Mouse (Mus musculus): ENCODE results near the gene Setmar. TPM values are rescaled to one million over a fixed set of nuclear protein-coding genes. Genes with fewer than 3 reads are reported as not detected.
A peak's percentile ranks its signal among the peaks of the same experiment; 100 is the strongest.
"Not testable (repeated sequence)": the region's sequence is repeated elsewhere in the genome, so short reads cannot be mapped to it uniquely, and the experiment has no call there.

Setmar gene
- 8.1 TPM in 2 replicates for polyA plus RNA-seq (2015; fragmentation: Nextera tagmentation; extraction: Ambion mirVana)

DNA sequence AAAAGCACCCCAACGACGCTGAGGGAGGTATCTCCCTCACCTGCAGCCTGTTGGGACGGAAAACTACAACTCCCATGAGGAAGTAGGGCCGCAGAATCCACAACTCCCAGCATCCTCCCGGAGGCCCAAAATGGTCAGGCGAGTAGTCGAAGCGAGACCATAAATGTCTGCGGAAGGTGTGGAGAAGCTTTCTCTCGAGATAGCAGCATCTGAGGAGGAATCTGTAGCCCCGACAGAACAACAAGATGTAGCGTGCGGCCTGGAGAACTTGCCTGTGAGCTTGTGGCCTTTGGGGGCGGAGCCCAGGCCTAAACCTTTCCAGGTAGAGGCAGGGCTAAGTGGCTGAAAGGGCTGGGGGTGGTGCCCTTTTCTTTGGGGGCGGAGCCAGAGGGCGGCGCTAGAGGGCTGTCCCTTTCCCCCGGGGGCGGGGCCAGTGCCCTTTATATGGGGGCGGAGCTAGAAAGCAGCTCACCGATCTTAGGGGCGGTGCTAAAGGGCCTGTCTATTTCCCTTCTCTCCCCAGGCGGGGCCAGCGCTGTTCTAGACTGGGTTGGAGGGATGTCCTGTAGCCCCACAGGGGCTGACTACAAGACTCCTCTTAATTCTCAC lies at the start of gene Setmar:
Setmar (plus strand) TSS at position 128 of the 609 bp plus-strand sequence.
- peak within 1 kb of the TSS; percentile 85 for H3K4me2 ChIP-seq (ENCODE audit: low read depth, low read length)
- H3K9ac ChIP-seq (ENCODE audit: low read length), result peak within 1 kb of the TSS; percentile 82
- H3K27ac ChIP-seq (ENCODE audit: low read length), result peak within 1 kb of the TSS; percentile 94
- H3K4me1 ChIP-seq (replicated peaks; ENCODE audit: control insufficient read depth, insufficient read depth, low read length), result no peaks in the 10 kb centered on the region
- ATAC-seq (ENCODE audit: low read depth), result peak; percentile 98
- H3K27me3 ChIP-seq (ENCODE audit: control insufficient read depth, insufficient read depth, low read depth, low read length), result no peaks in the 10 kb centered on the region
- WGBS, result under 1% methylated on average over 22 of the region's 24 CpGs
- no peaks in the 10 kb centered on the region for H3K36me3 ChIP-seq (ENCODE audit: control insufficient read depth, insufficient read depth, low read length)
- peak within 1 kb of the TSS; percentile 70 for H3K4me3 ChIP-seq (ENCODE audit: low read length)
- no peaks in the 10 kb centered on the region for H3K9me3 ChIP-seq (ENCODE audit: control insufficient read depth, low read length)

- Histone ChIP-seq H3K9ac (ENCODE audit: low read length) (no peak overlapping the region), H3K27ac (ENCODE audit: low read length) (no peak overlapping the region), H3K36me3 (ENCODE audit: control insufficient read depth, insufficient read depth, low read length) (no peaks in the 10 kb centered on the region), H3K4me1 (replicated peaks; ENCODE audit: control insufficient read depth, insufficient read depth, low read length) (no peaks in the 10 kb centered on the region), H3K27me3 (ENCODE audit: control insufficient read depth, insufficient read depth, low read depth, low read length) (no peaks in the 10 kb centered on the region), H3K9me3 (ENCODE audit: control insufficient read depth, low read length) (no peaks in the 10 kb centered on the region), H3K4me2 (ENCODE audit: low read depth, low read length) (no peak overlapping the region), H3K4me3 (ENCODE audit: low read length) (no peak overlapping the region)
- no peak for ATAC-seq (ENCODE audit: low read depth)
- 89% methylated on average over 5 of the region's 5 CpGs for WGBS
Observed at GRCm38 (mm10) chr6:108021646-108022045, 43.2 kb upstream of the Setmar start.

DNA sequence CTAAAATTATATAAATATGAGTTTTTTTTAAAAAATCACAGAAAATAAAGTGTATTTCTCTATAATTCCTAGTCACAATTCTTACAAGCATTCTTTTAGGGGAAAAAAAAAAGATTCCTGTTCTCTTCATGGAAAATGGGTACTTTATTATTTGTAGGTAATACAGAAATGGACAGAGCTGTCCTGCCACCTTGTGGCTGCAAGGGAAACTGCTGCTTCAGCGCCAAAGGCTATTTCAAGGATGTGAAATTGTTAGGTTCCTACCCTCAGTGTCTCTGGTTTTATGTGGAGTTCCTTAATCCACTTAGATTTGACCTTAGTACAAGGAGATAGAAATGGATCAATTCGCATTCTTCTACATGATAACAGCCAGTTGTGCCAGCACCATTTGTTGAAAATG lies 9.8 kb upstream of the Setmar start:
- not testable (repeated sequence) for H3K27me3 ChIP-seq (ENCODE audit: control insufficient read depth, insufficient read depth, low read depth, low read length); H3K4me1 ChIP-seq (replicated peaks; ENCODE audit: control insufficient read depth, insufficient read depth, low read length); ATAC-seq (ENCODE audit: low read depth); H3K9me3 ChIP-seq (ENCODE audit: control insufficient read depth, low read length); H3K9ac ChIP-seq (ENCODE audit: low read length); H3K4me3 ChIP-seq (ENCODE audit: low read length); H3K4me2 ChIP-seq (ENCODE audit: low read depth, low read length); H3K27ac ChIP-seq (ENCODE audit: low read length); H3K36me3 ChIP-seq (ENCODE audit: control insufficient read depth, insufficient read depth, low read length)
- WGBS, result 0% methylated on average over 1 of the region's 2 CpGs

- Histone ChIP-seq H3K4me1 (replicated peaks; ENCODE audit: control insufficient read depth, insufficient read depth, low read length) (no peaks in the 10 kb centered on the region), H3K9me3 (ENCODE audit: control insufficient read depth, low read length) (no peaks in the 10 kb centered on the region), H3K4me3 (ENCODE audit: low read length) (no peak overlapping the region), H3K27me3 (ENCODE audit: control insufficient read depth, insufficient read depth, low read depth, low read length) (no peaks in the 10 kb centered on the region), H3K9ac (ENCODE audit: low read length) (no peak overlapping the region), H3K4me2 (ENCODE audit: low read depth, low read length) (no peak overlapping the region), H3K36me3 (ENCODE audit: control insufficient read depth, insufficient read depth, low read length) (no peaks in the 10 kb centered on the region), H3K27ac (ENCODE audit: low read length) (no peak overlapping the region)
- 71% methylated on average over 3 of the region's 3 CpGs for WGBS
- no peak for ATAC-seq (ENCODE audit: low read depth)
Observed at GRCm38 (mm10) chr6:108055946-108056345, 8.9 kb upstream of the Setmar start.

- WGBS, result 56% methylated on average over 4 of the region's 4 CpGs
- H3K4me3 ChIP-seq (ENCODE audit: low read length), result no peak overlapping the region
- no peak overlapping the region for H3K27ac ChIP-seq (ENCODE audit: low read length)
- H3K4me2 ChIP-seq (ENCODE audit: low read depth, low read length), result no peak overlapping the region
- H3K27me3 ChIP-seq (ENCODE audit: control insufficient read depth, insufficient read depth, low read depth, low read length), result no peaks in the 10 kb centered on the region
- no peaks in the 10 kb centered on the region for H3K4me1 ChIP-seq (replicated peaks; ENCODE audit: control insufficient read depth, insufficient read depth, low read length)
- H3K9ac ChIP-seq (ENCODE audit: low read length), result no peak overlapping the region
- H3K9me3 ChIP-seq (ENCODE audit: control insufficient read depth, low read length), result no peaks in the 10 kb centered on the region
- H3K36me3 ChIP-seq (ENCODE audit: control insufficient read depth, insufficient read depth, low read length), result no peaks in the 10 kb centered on the region
- no peak for ATAC-seq (ENCODE audit: low read depth)
Observed at GRCm38 (mm10) chr6:108057353-108057752, 7.5 kb upstream of the Setmar start.

GRCm38 (mm10) chr6:108058066-108058465 lies 6.8 kb upstream of the Setmar start:
- H3K27me3 ChIP-seq (ENCODE audit: control insufficient read depth, insufficient read depth, low read depth, low read length), result no peaks in the 10 kb centered on the region
- WGBS, result 76% methylated on average over 5 of the region's 5 CpGs
- H3K27ac ChIP-seq (ENCODE audit: low read length), result no peak overlapping the region
- H3K9me3 ChIP-seq (ENCODE audit: control insufficient read depth, low read length), result no peaks in the 10 kb centered on the region
- no peak overlapping the region for H3K9ac ChIP-seq (ENCODE audit: low read length)
- no peak for ATAC-seq (ENCODE audit: low read depth)
- H3K36me3 ChIP-seq (ENCODE audit: control insufficient read depth, insufficient read depth, low read length), result no peaks in the 10 kb centered on the region
- no peak overlapping the region for H3K4me2 ChIP-seq (ENCODE audit: low read depth, low read length)
- H3K4me1 ChIP-seq (replicated peaks; ENCODE audit: control insufficient read depth, insufficient read depth, low read length), result no peaks in the 10 kb centered on the region
- H3K4me3 ChIP-seq (ENCODE audit: low read length), result no peak overlapping the region

- Histone ChIP-seq H3K4me2 (ENCODE audit: low read depth, low read length) (no peak overlapping the region), H3K27me3 (ENCODE audit: control insufficient read depth, insufficient read depth, low read depth, low read length) (no peaks in the 10 kb centered on the region), H3K4me3 (ENCODE audit: low read length) (no peak overlapping the region), H3K27ac (ENCODE audit: low read length) (no peak overlapping the region), H3K4me1 (replicated peaks; ENCODE audit: control insufficient read depth, insufficient read depth, low read length) (no peaks in the 10 kb centered on the region), H3K9ac (ENCODE audit: low read length) (no peak overlapping the region), H3K36me3 (ENCODE audit: control insufficient read depth, insufficient read depth, low read length) (no peaks in the 10 kb centered on the region), H3K9me3 (ENCODE audit: control insufficient read depth, low read length) (no peaks in the 10 kb centered on the region)
- 52% methylated on average over 3 of the region's 3 CpGs for WGBS
- ATAC-seq (ENCODE audit: low read depth), result no peak
Observed at GRCm38 (mm10) chr6:108061121-108061520, 3.7 kb upstream of the Setmar start.

DNA sequence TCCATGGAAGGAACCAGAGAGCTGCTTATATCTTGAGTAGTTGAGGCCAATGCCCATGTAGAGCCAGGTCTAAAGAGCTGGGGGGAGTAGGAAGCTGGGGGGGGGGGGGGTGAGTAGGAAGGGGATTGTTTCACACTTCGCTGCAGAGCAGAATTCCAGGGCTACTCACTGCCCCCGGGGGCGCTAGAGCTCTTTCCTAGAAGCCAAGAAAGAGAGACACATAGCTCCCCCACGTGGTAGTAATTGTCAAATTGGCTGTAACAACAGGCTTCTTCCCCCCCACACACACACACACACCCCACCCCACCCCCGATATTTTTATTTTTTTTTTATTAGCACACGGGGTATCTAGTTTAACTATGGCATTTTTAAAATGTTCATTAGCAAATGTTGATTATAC lies 738 bp downstream of the Setmar start:
- Histone ChIP-seq H3K36me3 (ENCODE audit: control insufficient read depth, insufficient read depth, low read length) (no peaks in the 10 kb centered on the region), H3K27ac (ENCODE audit: low read length) (peak overlapping the region; percentile 94), H3K4me3 (ENCODE audit: low read length) (peak overlapping the region; percentile 70), H3K9me3 (ENCODE audit: control insufficient read depth, low read length) (no peaks in the 10 kb centered on the region), H3K27me3 (ENCODE audit: control insufficient read depth, insufficient read depth, low read depth, low read length) (no peaks in the 10 kb centered on the region), H3K4me2 (ENCODE audit: low read depth, low read length) (peak overlapping the region; percentile 85), H3K9ac (ENCODE audit: low read length) (peak overlapping the region; percentile 82), H3K4me1 (replicated peaks; ENCODE audit: control insufficient read depth, insufficient read depth, low read length) (no peaks in the 10 kb centered on the region)
- WGBS, result 13% methylated on average over 5 of the region's 6 CpGs
- ATAC-seq (ENCODE audit: low read depth), result no peak; the same call in 1 of the 2 replicates

DNA sequence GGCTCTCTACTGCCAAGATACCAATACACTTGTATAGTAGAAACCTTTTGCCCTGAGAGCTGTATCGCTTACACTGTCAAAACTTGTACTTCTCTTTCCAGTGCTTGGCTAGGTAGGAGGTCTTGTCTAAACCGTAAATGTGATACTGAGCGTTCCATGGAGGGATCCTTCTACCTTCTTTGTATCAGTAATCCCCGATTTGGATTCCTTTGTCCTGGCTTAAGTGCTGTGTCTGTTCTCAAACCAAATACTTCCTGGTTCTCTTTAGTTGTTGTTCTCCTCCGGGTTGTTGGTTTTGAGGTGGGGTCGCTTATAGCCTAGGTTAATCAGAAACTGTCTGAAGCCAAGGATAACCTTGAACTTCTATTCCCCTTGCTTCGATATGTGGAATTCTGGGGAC lies 6.1 kb downstream of the Setmar start:
- peaks cover 7% of the 10 kb centered on the region; the same call in 1 of the 2 replicates for H3K36me3 ChIP-seq (ENCODE audit: control insufficient read depth, insufficient read depth, low read length)
- no peaks in the 10 kb centered on the region for H3K9me3 ChIP-seq (ENCODE audit: control insufficient read depth, low read length)
- H3K27me3 ChIP-seq (ENCODE audit: control insufficient read depth, insufficient read depth, low read depth, low read length), result no peaks in the 10 kb centered on the region
- no peak overlapping the region for H3K9ac ChIP-seq (ENCODE audit: low read length)
- WGBS, result 91% methylated on average over 7 of the region's 7 CpGs
- no peak overlapping the region for H3K27ac ChIP-seq (ENCODE audit: low read length)
- no peak for ATAC-seq (ENCODE audit: low read depth)
- H3K4me2 ChIP-seq (ENCODE audit: low read depth, low read length), result no peak overlapping the region
- H3K4me1 ChIP-seq (replicated peaks; ENCODE audit: control insufficient read depth, insufficient read depth, low read length), result no peaks in the 10 kb centered on the region
- H3K4me3 ChIP-seq (ENCODE audit: low read length), result no peak overlapping the region

DNA sequence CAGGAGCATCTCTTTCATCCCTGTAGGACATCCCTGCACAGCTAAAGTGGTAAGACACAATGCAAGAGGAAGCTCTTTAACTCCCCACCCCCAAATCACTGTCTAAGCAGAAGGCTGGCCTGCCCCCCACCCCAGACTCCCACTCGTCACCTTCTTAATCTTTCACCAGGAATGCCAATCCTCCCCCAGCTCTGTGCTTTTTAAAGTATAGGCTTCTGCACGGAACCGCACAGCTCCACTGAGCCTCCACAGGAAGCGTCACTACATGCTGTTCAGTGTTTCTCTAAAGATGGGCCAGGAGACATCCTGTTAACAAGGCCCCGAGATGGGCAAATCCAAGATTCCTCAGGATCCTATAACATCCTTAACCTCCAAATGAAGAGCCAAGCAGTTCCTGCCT lies 8.2 kb downstream of the Setmar start:
- Histone ChIP-seq H3K9ac (ENCODE audit: low read length) (no peak overlapping the region), H3K27me3 (ENCODE audit: control insufficient read depth, insufficient read depth, low read depth, low read length) (no peaks in the 10 kb centered on the region), H3K36me3 (ENCODE audit: control insufficient read depth, insufficient read depth, low read length) (peaks cover 11% of the 10 kb centered on the region; the same call in 1 of the 2 replicates), H3K4me3 (ENCODE audit: low read length) (no peak overlapping the region), H3K4me2 (ENCODE audit: low read depth, low read length) (no peak overlapping the region), H3K4me1 (replicated peaks; ENCODE audit: control insufficient read depth, insufficient read depth, low read length) (no peaks in the 10 kb centered on the region), H3K9me3 (ENCODE audit: control insufficient read depth, low read length) (no peaks in the 10 kb centered on the region), H3K27ac (ENCODE audit: low read length) (no peak overlapping the region)
- 70% methylated on average over 5 of the region's 5 CpGs for WGBS
- ATAC-seq (ENCODE audit: low read depth), result no peak

All from lung, embryonic 16.5 days (tissue).